Mouse (Mus musculus) pancreas, adult 10 weeks (tissue): ENCODE data around the gene Abcc5. TPM values are rescaled to one million over a fixed set of nuclear protein-coding genes. Genes with fewer than 3 reads are reported as not detected.

Experiments used
- polyA plus RNA-seq: library from polyadenylated mRNA; stranded (reverse); fragments of 350-450 nt; fragmentation: Illumina TruSeq; extraction: RNeasy Lipid Tissue Mini Kit (QIAGEN cat#74804); gene quantifications from one replicate; pipeline ENCODE4 v1.2.3, GENCODE M21; 2015; ENCODE audit warnings: low read depth, low replicate concordance; ENCODE audit not compliant: insufficient read depth

Gene Abcc5
- 20.6 TPM for polyA plus RNA-seq

GRCm38 (mm10) chr16:20425855-20426598, at the start of gene Abcc5:
TSS of gene Abcc5 (minus strand) at chr16:20426394.

GRCm38 (mm10) chr16:20325286-20325685, 100.9 kb downstream of the Abcc5 start, which contains the start of gene Cyp2ab1:
TSS of gene Cyp2ab1 (minus strand) at chr16:20325404.

GRCm38 (mm10) chr16:20301770-20302649, 124.2 kb downstream of the Abcc5 start, which contains the start of gene Parl:
TSS of gene Parl (minus strand) at chr16:20302387.

Other genes with a start within 250 kb of the Abcc5 start
- gene Map6d1, start 185.0 kb downstream of the Abcc5 start, polyA plus RNA-seq, result not detected
- gene Parl, start 124.0 kb downstream of the Abcc5 start, polyA plus RNA-seq, result 18.7 TPM
- gene Cyp2ab1, start 101.0 kb downstream of the Abcc5 start, polyA plus RNA-seq, result 0.50 TPM
- 21.2 TPM for gene Eif2b5, start 72.4 kb upstream of the Abcc5 start, polyA plus RNA-seq
- gene Dvl3, start 90.6 kb upstream of the Abcc5 start, polyA plus RNA-seq, result 14.7 TPM
- gene Ap2m1, start 109.1 kb upstream of the Abcc5 start, polyA plus RNA-seq, result 57.8 TPM
- gene Abcf3, start 122.2 kb upstream of the Abcc5 start, polyA plus RNA-seq, result 25.1 TPM
- gene Vwa5b2, start 163.1 kb upstream of the Abcc5 start, polyA plus RNA-seq, result 12.7 TPM
- 4.9 TPM for gene Eef1akmt4, start 185.2 kb upstream of the Abcc5 start, polyA plus RNA-seq
- gene Gm49333, start 185.2 kb upstream of the Abcc5 start, polyA plus RNA-seq, result not detected
- gene Alg3, start 185.3 kb upstream of the Abcc5 start, polyA plus RNA-seq, result 9.1 TPM
- 3.7 TPM for gene Camk2n2, start 194.9 kb upstream of the Abcc5 start, polyA plus RNA-seq
- 0.79 TPM for gene Ece2, start 203.4 kb upstream of the Abcc5 start, polyA plus RNA-seq
- 33.6 TPM for gene Psmd2, start 225.3 kb upstream of the Abcc5 start, polyA plus RNA-seq
- 81.8 TPM for gene Eif4g1, start 241.9 kb upstream of the Abcc5 start, polyA plus RNA-seq